Comparison of ENCODE assay signal across 16 mouse cellular contexts in genomic region chr8:8482707-8483480, GRCm38 (mm10).
DNase-seq lines count a peak whose midpoint lies in the region; ATAC-seq and TF ChIP-seq lines count a peak whose summit lies in the region.
"Had no signal": no experiment of that assay in that cellular context is flagged by ENCODE, and none has a peak within 500 bp of the region (broad histone marks: within the 10 kb centered on the region; RNA-seq: fewer than 3 reads in every experiment).

No protein-coding gene starts in this region.

- H3K27ac ChIP-seq in gastrocnemius, adult 2 months = peak overlapping the region; percentile 76
- H3K27ac ChIP-seq in kidney, embryonic 16.5 days (ENCODE audit: low read length) = no peak overlapping the region
- H3K27ac ChIP-seq in brown adipose tissue, adult 24 weeks (replicated peaks; ENCODE audit: low read depth, low read length) = no peak overlapping the region
- H3K27ac ChIP-seq in heart, postnatal 0 days (ENCODE audit: low read depth) = no peak overlapping the region
- H3K27ac ChIP-seq: embryonic facial prominence, embryonic 15.5 days; forebrain, embryonic 13.5 days; liver, embryonic 12.5 days had no signal

- no peaks in the 10 kb centered on the region for H3K9me3 ChIP-seq in kidney, embryonic 16.5 days (ENCODE audit: low read length)
- no peaks in the 10 kb centered on the region for H3K9me3 ChIP-seq in heart, postnatal 0 days (replicated peaks; ENCODE audit: control insufficient read depth, low read length)
- H3K9me3 ChIP-seq: embryonic facial prominence, embryonic 15.5 days; forebrain, embryonic 13.5 days; liver, embryonic 12.5 days had no signal

- no peaks in the 10 kb centered on the region for H3K36me3 ChIP-seq in kidney, embryonic 16.5 days (ENCODE audit: insufficient read depth, low read length)
- no peaks in the 10 kb centered on the region for H3K36me3 ChIP-seq in heart, postnatal 0 days (replicated peaks; ENCODE audit: control insufficient read depth, insufficient read depth, low read length)
- H3K36me3 ChIP-seq: embryonic facial prominence, embryonic 15.5 days; liver, embryonic 12.5 days had no signal

- peak; percentile 45 for DNase-seq in gastrocnemius, adult 2 months
- no peak for DNase-seq in gastrocnemius, adult 8-10 months (ENCODE audit: low spot score in 2 of 2)
- DNase-seq in kidney, postnatal 10 days = peak; percentile 26
- DNase-seq in heart, postnatal 0 days (ENCODE audit: low spot score) = no peak
- DNase-seq in left cerebral cortex, postnatal 14 days (ENCODE audit: low spot score in 2 of 2) = no peak
- DNase-seq in testis, postnatal 14 days (ENCODE audit: low spot score) = no peak
- DNase-seq: cerebellum, postnatal 36 days; right cerebral cortex, postnatal 14 days; thymus, postnatal 14 days had no signal

- peak overlapping the region; percentile 33 for H3K4me3 ChIP-seq in gastrocnemius, adult 2 months
- H3K4me3 ChIP-seq in kidney, embryonic 16.5 days (ENCODE audit: low read length) = no peak overlapping the region
- H3K4me3 ChIP-seq in brown adipose tissue, adult 24 weeks (ENCODE audit: insufficient read depth, low read depth, low read length) = 0 out of 2 replicates have a peak overlapping the region, but pooled peaks have one; percentile 15
- no peak overlapping the region for H3K4me3 ChIP-seq in heart, postnatal 0 days (ENCODE audit: low read depth, low read length)
- H3K4me3 ChIP-seq: embryonic facial prominence, embryonic 15.5 days; forebrain, embryonic 13.5 days; liver, embryonic 12.5 days had no signal

- intact Hi-C loops in gastrocnemius, adult 2 months (cut with DNase I) = loop anchor here (10.0 kb wide), 1 partner anchor 162 kb away; no protein-coding TSS in a partner anchor
- intact Hi-C loops in left cerebral cortex, postnatal 14 days (cut with DNase I) = no loop called here

- TF ChIP-seq EP300 in heart, postnatal 0 days (IDR thresholded peaks at IDR 0.05; ENCODE audit: low read depth) = no peak

- no peak for TF ChIP-seq CTCF in gastrocnemius, adult 2 months (IDR thresholded peaks at IDR 0.05)
- TF ChIP-seq CTCF in heart, postnatal 0 days (IDR thresholded peaks at IDR 0.05; ENCODE audit: low read depth) = no peak

- no peak for ATAC-seq in kidney, embryonic 16.5 days (ENCODE audit: low FRiP score, low TSS enrichment)
- ATAC-seq in heart, postnatal 0 days (ENCODE audit: insufficient read depth, low read depth) = no peak
- ATAC-seq: activated CD4-positive, CD25-positive, alpha-beta regulatory T cell, adult 4 months; forebrain, embryonic 13.5 days; inflammation-experienced regulatory T-cells, adult 6 months; liver, embryonic 12.5 days had no signal

- no peak overlapping the region for H3K9ac ChIP-seq in kidney, embryonic 16.5 days (replicated peaks; ENCODE audit: low read length)
- H3K9ac ChIP-seq in heart, postnatal 0 days (replicated peaks; ENCODE audit: low read depth, low read length) = 0 out of 2 replicates have a peak overlapping the region, but pooled peaks have one; percentile 11
- H3K9ac ChIP-seq: embryonic facial prominence, embryonic 15.5 days; forebrain, embryonic 13.5 days; liver, embryonic 12.5 days had no signal

- WGBS in kidney, embryonic 16.5 days = 73% methylated on average over 10 of the region's 10 CpGs
- 60% methylated on average over 10 of the region's 10 CpGs for WGBS in heart, postnatal 0 days

- H3K27me3 ChIP-seq in kidney, embryonic 16.5 days (ENCODE audit: insufficient read depth, low read length) = peaks cover 2% of the 10 kb centered on the region
- H3K27me3 ChIP-seq in heart, postnatal 0 days (ENCODE audit: control insufficient read depth, insufficient read depth, low read length) = no peaks in the 10 kb centered on the region
- H3K27me3 ChIP-seq: embryonic facial prominence, embryonic 15.5 days had no signal

- H3K4me2 ChIP-seq in kidney, embryonic 16.5 days (replicated peaks; ENCODE audit: low read depth, low read length) = no peak overlapping the region
- peak overlapping the region; percentile 29 for H3K4me2 ChIP-seq in heart, postnatal 0 days (ENCODE audit: low read depth, low read length)
- H3K4me2 ChIP-seq: embryonic facial prominence, embryonic 15.5 days; forebrain, embryonic 13.5 days; liver, embryonic 12.5 days had no signal

- 0 out of 2 replicates have a peak, but pooled peaks cover 4% of the 10 kb centered on the region for H3K4me1 ChIP-seq in kidney, embryonic 16.5 days (ENCODE audit: insufficient read depth, low read length)
- no peaks in the 10 kb centered on the region for H3K4me1 ChIP-seq in brown adipose tissue, adult 24 weeks (ENCODE audit: control insufficient read depth, insufficient read depth, insufficient read length, low read length)
- H3K4me1 ChIP-seq in heart, postnatal 0 days (ENCODE audit: control insufficient read depth, insufficient read depth) = no peaks in the 10 kb centered on the region

Comparison
In these comparisons a context has a peak if more than half of its experiments do, and no peak if none do; other contexts are left out.
1. DNase-seq: peak in gastrocnemius, adult 2 months (single experiment) and kidney, postnatal 10 days (single experiment); none in gastrocnemius, adult 8-10 months (0 of 2), heart, postnatal 0 days (single experiment), left cerebral cortex, postnatal 14 days (0 of 2) and testis, postnatal 14 days (single experiment).
2. H3K4me3 ChIP-seq: peak in gastrocnemius, adult 2 months (single experiment) and brown adipose tissue, adult 24 weeks (single experiment); none in kidney, embryonic 16.5 days (single experiment) and heart, postnatal 0 days (single experiment).